Mouse (Mus musculus): Measurements from ENCODE around the gene Rnpepl1. TPM values are rescaled to one million over a fixed set of nuclear protein-coding genes. Genes with fewer than 3 reads are reported as not detected.

Rnpepl1 gene
- total and polyA plus RNA-seq, 3 experiments, result 5.1 to 20.2 (median 14.6) TPM

GRCm38 (mm10) chr1:92861503-92861902 lies 49.1 kb upstream of the Rnpepl1 start:
- Histone ChIP-seq H3K27ac (ENCODE audit: insufficient read depth, low read depth) (no peak overlapping the region), H3K27me3 (replicated peaks) (peaks cover 79% of the 10 kb centered on the region), H3K4me3 (replicated peaks in 1 of 3; ENCODE audit: low read depth in 2 of 3, low read length in 2 of 3, poor library complexity in 1 of 3) (no peak overlapping the region), H3K9me3 (replicated peaks; ENCODE audit: low read length) (no peaks in the 10 kb centered on the region), H3K36me3 (replicated peaks in 1 of 2; ENCODE audit: control insufficient read depth in 1 of 2, insufficient read depth in 1 of 2, low read length in 1 of 2) (no peaks in the 10 kb centered on the region), H3K4me1 (ENCODE audit: control insufficient read depth in 1 of 2, insufficient read depth in 2 of 2) (no peaks in the 10 kb centered on the region), H3K9ac (ENCODE audit: insufficient read depth, low read depth) (no peak overlapping the region), H3K79me2 (replicated peaks; ENCODE audit: control insufficient read depth, extremely low read depth, insufficient read depth, poor library complexity, severe bottlenecking) (no peaks in the 10 kb centered on the region), H3K4me2 (ENCODE audit: insufficient read depth, low read depth, poor library complexity, severe bottlenecking) (no peak overlapping the region)
- in situ Hi-C loops (cut with MboI; ENCODE audit: low pct_ligation_motif_present, low pct_unique_long_range_greater_than_20kb, low sequenced_read_pairs), result no loop called here
- dilution Hi-C loops (cut with MboI; ENCODE audit: extremely low pct_ligation_motif_present, extremely low pct_unique_long_range_greater_than_20kb, low sequenced_read_pairs), result no loop called here
- no peak for DNase-seq (ENCODE audit: extremely low read depth)
- no peak for TF ChIP-seq ZC3H11A (IDR thresholded peaks at IDR 0.05; ENCODE audit: low read depth, low read length)
- no peak for TF ChIP-seq MAZ (IDR thresholded peaks at IDR 0.05; ENCODE audit: low read depth, low read length)

GRCm38 (mm10) chr1:92863268-92863667 lies 47.3 kb upstream of the Rnpepl1 start:
- Histone ChIP-seq H3K27me3 (replicated peaks) (peaks cover 91% of the 10 kb centered on the region), H3K27ac (ENCODE audit: insufficient read depth, low read depth) (no peak overlapping the region), H3K4me3 (replicated peaks in 1 of 3; ENCODE audit: low read depth in 2 of 3, low read length in 2 of 3, poor library complexity in 1 of 3) (no peak overlapping the region), H3K79me2 (replicated peaks; ENCODE audit: control insufficient read depth, extremely low read depth, insufficient read depth, poor library complexity, severe bottlenecking) (no peaks in the 10 kb centered on the region), H3K4me1 (ENCODE audit: control insufficient read depth in 1 of 2, insufficient read depth in 2 of 2) (no peaks in the 10 kb centered on the region), H3K9ac (ENCODE audit: insufficient read depth, low read depth) (no peak overlapping the region), H3K36me3 (replicated peaks in 1 of 2; ENCODE audit: control insufficient read depth in 1 of 2, insufficient read depth in 1 of 2, low read length in 1 of 2) (no peaks in the 10 kb centered on the region), H3K9me3 (replicated peaks; ENCODE audit: low read length) (peaks cover 1% of the 10 kb centered on the region), H3K4me2 (ENCODE audit: insufficient read depth, low read depth, poor library complexity, severe bottlenecking) (no peak overlapping the region)
- DNase-seq (ENCODE audit: extremely low read depth), result no peak
- in situ Hi-C loops (cut with MboI; ENCODE audit: low pct_ligation_motif_present, low pct_unique_long_range_greater_than_20kb, low sequenced_read_pairs), result no loop called here
- TF ChIP-seq NRF1 (IDR thresholded peaks at IDR 0.05; ENCODE audit: low read depth, low read length), result no peak
- no peak for TF ChIP-seq NELFE (IDR thresholded peaks at IDR 0.05; ENCODE audit: low read depth, low read length)
- no peak for TF ChIP-seq TCF12 (IDR thresholded peaks at IDR 0.05; ENCODE audit: low read depth, low read length)
- TF ChIP-seq MAX (IDR thresholded peaks at IDR 0.05; ENCODE audit: low read length), result no peak
- TF ChIP-seq E2F4 (IDR thresholded peaks at IDR 0.05; ENCODE audit: insufficient replicate concordance, low read depth, low read length), result no peak
- no peak for TF ChIP-seq ZNF384 (IDR thresholded peaks at IDR 0.05; ENCODE audit: low read depth, low read length)
- TF ChIP-seq BHLHE40 (IDR thresholded peaks at IDR 0.05; ENCODE audit: low read depth, low read length), result no peak
- no peak for TF ChIP-seq USF2 (conservative IDR thresholded peaks at IDR 0.05; ENCODE audit: low read depth, low read length)
- dilution Hi-C loops (cut with MboI; ENCODE audit: extremely low pct_ligation_motif_present, extremely low pct_unique_long_range_greater_than_20kb, low sequenced_read_pairs), result no loop called here

GRCm38 (mm10) chr1:92866170-92866569 lies 44.4 kb upstream of the Rnpepl1 start:
- in situ Hi-C loops (cut with MboI; ENCODE audit: low pct_ligation_motif_present, low pct_unique_long_range_greater_than_20kb, low sequenced_read_pairs), result no loop called here
- H3K27ac ChIP-seq (ENCODE audit: insufficient read depth, low read depth), result no peak overlapping the region
- dilution Hi-C loops (cut with MboI; ENCODE audit: extremely low pct_ligation_motif_present, extremely low pct_unique_long_range_greater_than_20kb, low sequenced_read_pairs), result no loop called here
- H3K36me3 ChIP-seq (replicated peaks in 1 of 2; ENCODE audit: control insufficient read depth in 1 of 2, insufficient read depth in 1 of 2, low read length in 1 of 2), result no peaks in the 10 kb centered on the region
- no peaks in the 10 kb centered on the region for H3K79me2 ChIP-seq (replicated peaks; ENCODE audit: control insufficient read depth, extremely low read depth, insufficient read depth, poor library complexity, severe bottlenecking)
- DNase-seq (ENCODE audit: extremely low read depth), result no peak
- no peaks in the 10 kb centered on the region for H3K4me1 ChIP-seq (ENCODE audit: control insufficient read depth in 1 of 2, insufficient read depth in 2 of 2)
- H3K9me3 ChIP-seq (replicated peaks; ENCODE audit: low read length), result peaks cover 3% of the 10 kb centered on the region
- no peak overlapping the region for H3K4me3 ChIP-seq (replicated peaks in 1 of 3; ENCODE audit: low read depth in 2 of 3, low read length in 2 of 3, poor library complexity in 1 of 3)
- TF ChIP-seq MAZ (IDR thresholded peaks at IDR 0.05; ENCODE audit: low read depth, low read length) (no peak), ZNF384 (IDR thresholded peaks at IDR 0.05; ENCODE audit: low read depth, low read length) (no peak), MXI1 (IDR thresholded peaks at IDR 0.05; ENCODE audit: low read depth, low read length) (no peak), TBP (conservative IDR thresholded peaks at IDR 0.05; ENCODE audit: low read depth, low read length) (no peak), RAD21 (IDR thresholded peaks at IDR 0.05; ENCODE audit: low read depth, low read length) (no peak), PAX5 (IDR thresholded peaks at IDR 0.05; ENCODE audit: low read length) (no peak)
- peaks cover 93% of the 10 kb centered on the region for H3K27me3 ChIP-seq (replicated peaks)
- H3K4me2 ChIP-seq (ENCODE audit: insufficient read depth, low read depth, poor library complexity, severe bottlenecking), result no peak overlapping the region
- no peak overlapping the region for H3K9ac ChIP-seq (ENCODE audit: insufficient read depth, low read depth)
